Comparison of ENCODE assay signal across 18 mouse cellular contexts in genomic region chr8:87982936-87983335, GRCm38 (mm10). TPM values are rescaled to one million over a fixed set of nuclear protein-coding genes. Genes with fewer than 3 reads are reported as not detected.
"Had no signal": no experiment of that assay in that cellular context is flagged by ENCODE, and none has a peak within 500 bp of the region (broad histone marks: within the 10 kb centered on the region; RNA-seq: fewer than 3 reads in every experiment).

No protein-coding gene starts in this region.

- H3K4me3 ChIP-seq: limb, embryonic 13.5 days; liver, embryonic 13.5 days; midbrain, embryonic 12.5 days; midbrain, embryonic 15.5 days; neural tube, embryonic 12.5 days; neural tube, embryonic 15.5 days; stomach, embryonic 15.5 days had no signal

- H3K36me3 ChIP-seq: limb, embryonic 13.5 days; liver, embryonic 13.5 days; midbrain, embryonic 12.5 days; midbrain, embryonic 15.5 days; neural tube, embryonic 12.5 days; neural tube, embryonic 15.5 days; stomach, embryonic 15.5 days had no signal

- H3K27ac ChIP-seq: limb, embryonic 13.5 days; liver, embryonic 13.5 days; macrophage; midbrain, embryonic 12.5 days; midbrain, embryonic 15.5 days; neural tube, embryonic 12.5 days; neural tube, embryonic 15.5 days; stomach, embryonic 15.5 days had no signal

- H3K9ac ChIP-seq: limb, embryonic 13.5 days; liver, embryonic 13.5 days; midbrain, embryonic 12.5 days; midbrain, embryonic 15.5 days; neural tube, embryonic 12.5 days; neural tube, embryonic 15.5 days; stomach, embryonic 15.5 days had no signal

- H3K27me3 ChIP-seq: liver, embryonic 13.5 days; midbrain, embryonic 12.5 days; midbrain, embryonic 15.5 days; neural tube, embryonic 12.5 days; neural tube, embryonic 15.5 days; stomach, embryonic 15.5 days had no signal

- H3K4me2 ChIP-seq: limb, embryonic 13.5 days; liver, embryonic 13.5 days; midbrain, embryonic 12.5 days; midbrain, embryonic 15.5 days; neural tube, embryonic 12.5 days; neural tube, embryonic 15.5 days; stomach, embryonic 15.5 days had no signal

- H3K4me1 ChIP-seq: liver, embryonic 13.5 days; midbrain, embryonic 12.5 days; midbrain, embryonic 15.5 days; neural tube, embryonic 15.5 days had no signal

- H3K9me3 ChIP-seq: limb, embryonic 13.5 days; liver, embryonic 13.5 days; midbrain, embryonic 12.5 days; midbrain, embryonic 15.5 days; neural tube, embryonic 12.5 days; neural tube, embryonic 15.5 days; stomach, embryonic 15.5 days had no signal

- DNase-seq: kidney, adult 11 months; kidney, adult 9 months; kidney, postnatal 14 days; left cerebral cortex, postnatal 4 days; liver, embryonic 13.5 days; lung, adult 2 months; lung, postnatal 14 days; right cerebral cortex, adult 18-20 months; right cerebral cortex, postnatal 14 days; spleen, adult 18-20 months; thymus, postnatal 25 days had no signal

- ATAC-seq: midbrain, embryonic 15.5 days had no signal

RNA-seq across cellular contexts. Expression of gene Zfp423, which starts 23.5 kb away (rescaled TPM):
- polyA plus RNA-seq: macrophage had no signal
